Mouse (Mus musculus) embryonic facial prominence, embryonic 15.5 days (tissue): ENCODE data around the gene Gfm2. TPM values are rescaled to one million over a fixed set of nuclear protein-coding genes. Genes with fewer than 3 reads are reported as not detected.
"Not testable (repeated sequence)": the region's sequence is repeated elsewhere in the genome, so short reads cannot be mapped to it uniquely, and the experiment has no call there.

Experiments used
- ATAC-seq: fragments of 200-750 bp; cut with Nextera tagmentation; 2 replicates; pipeline ENCODE4 v1.8.0; 2017; ENCODE audit warnings: low read depth, moderate TSS enrichment; ENCODE audit not compliant: insufficient number of reproducible peaks, low FRiP score, low TSS enrichment
- H3K27ac ChIP-seq: fragments of 300-500 bp; sonication (generic); replicated peaks from 2 replicates; pipeline ENCODE4 v1.5.1; 2015; ENCODE audit warnings: mild to moderate bottlenecking, inconsistent platforms
- H3K27me3 ChIP-seq: fragments of 300-500 bp; sonication (generic); 2 replicates; pipeline ENCODE4 v1.6.1; 2015; ENCODE audit warnings: inconsistent platforms
- H3K36me3 ChIP-seq: fragments of 300-500 bp; sonication (generic); 2 replicates; pipeline ENCODE4 v1.6.1; 2015; ENCODE audit warnings: mild to moderate bottlenecking, inconsistent platforms
- H3K4me1 ChIP-seq: fragments of 300-500 bp; sonication (generic); 2 replicates; pipeline ENCODE4 v1.6.1; 2015; ENCODE audit warnings: inconsistent platforms
- H3K4me2 ChIP-seq: fragments of 300-500 bp; sonication (generic); replicated peaks from 2 replicates; pipeline ENCODE4 v1.6.1; 2015; ENCODE audit warnings: mild to moderate bottlenecking, inconsistent platforms
- H3K4me3 ChIP-seq: fragments of 300-500 bp; sonication (generic); replicated peaks from 2 replicates; pipeline ENCODE4 v1.5.1; 2015; ENCODE audit warnings: mild to moderate bottlenecking, inconsistent platforms
- H3K9ac ChIP-seq: fragments of 300-500 bp; sonication (generic); 2 replicates; pipeline ENCODE4 v1.6.1; 2015; ENCODE audit warnings: inconsistent platforms
- H3K9me3 ChIP-seq: fragments of 300-500 bp; sonication (generic); replicated peaks from 2 replicates; pipeline ENCODE4 v1.6.1; 2016; ENCODE audit warnings: inconsistent platforms
- WGBS: fragments of 180-500 bp; shearing (Covaris S2); methylation state at CpG from one replicate; pipeline ENCODE4 v1.1.7; 2015; 5-methylcytosine and 5-hydroxymethylcytosine counted together
- polyA plus RNA-seq: library from polyadenylated mRNA; unstranded; fragments of >200 nt; fragmentation: Nextera tagmentation; extraction: Ambion mirVana; gene quantifications from 2 replicates; pipeline ENCODE4 v1.2.1, GENCODE M21; 2015

The Gfm2 gene
- 25.3 and 26.2 TPM in 2 replicates for polyA plus RNA-seq

DNA sequence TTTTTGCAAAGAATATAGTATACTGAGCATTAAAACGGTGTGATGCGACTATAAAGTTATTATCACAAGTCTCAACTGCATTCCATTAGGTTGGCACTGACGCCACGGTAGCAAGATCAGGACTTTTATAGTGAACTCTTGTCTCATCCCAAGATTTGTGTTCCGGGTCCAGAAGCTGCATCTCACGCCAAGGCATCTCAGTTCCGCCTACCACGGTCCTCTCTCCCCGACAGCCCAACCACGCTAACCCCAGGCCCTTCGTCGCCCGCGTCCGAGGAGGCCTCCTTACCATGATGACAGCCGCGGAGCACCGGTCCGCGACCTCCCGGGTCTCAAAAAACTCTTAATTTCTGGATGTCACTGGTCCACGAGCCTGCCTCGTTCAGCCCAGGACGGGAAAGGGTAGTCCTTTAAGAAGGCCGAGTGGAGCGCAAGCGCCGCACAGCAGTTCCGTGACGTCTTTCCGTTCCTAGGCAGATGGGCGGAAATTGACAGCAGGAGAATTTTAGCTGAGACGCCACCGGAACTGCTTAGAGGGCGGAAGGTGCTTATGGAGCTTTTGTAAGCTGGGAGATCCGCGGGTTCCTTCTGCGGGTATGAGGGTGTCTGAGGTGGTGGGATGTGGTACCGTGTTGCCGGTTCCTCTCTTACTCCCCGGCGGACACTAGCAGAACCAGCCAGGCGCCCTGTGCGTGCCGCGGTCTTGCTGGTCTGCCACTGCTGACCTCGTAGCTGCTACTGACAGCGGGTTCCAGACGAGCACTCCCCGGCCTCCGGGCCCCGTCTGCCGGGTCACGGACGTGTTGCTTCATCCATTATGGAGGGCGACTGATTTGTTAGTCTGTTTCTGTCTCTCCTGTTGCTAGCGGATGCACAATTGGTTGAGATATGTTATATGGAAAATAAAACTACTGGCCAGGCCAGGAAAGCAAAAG is at the start of gene Gfm2, which contains the start of gene Nsa2:
Gene Gfm2, plus strand, starts transcription at position 472 of the 935 bp plus-strand sequence.
Gene Nsa2, minus strand, starts transcription at position 472 of the 935 bp plus-strand sequence.
- Histone ChIP-seq H3K4me3 (peak within 1 kb of the TSS; percentile 63), H3K27me3 (no peaks in the 10 kb centered on the region), H3K9me3 (no peaks in the 10 kb centered on the region), H3K27ac (peak within 1 kb of the TSS; percentile 75), H3K9ac (peak within 1 kb of the TSS; percentile 57), H3K4me1 (no peaks in the 10 kb centered on the region), H3K4me2 (peak within 1 kb of the TSS; percentile 57), H3K36me3 (peaks cover 16% of the 10 kb centered on the region)
- peak; percentile 93 for ATAC-seq
- under 1% methylated on average over 57 of the region's 57 CpGs for WGBS

DNA sequence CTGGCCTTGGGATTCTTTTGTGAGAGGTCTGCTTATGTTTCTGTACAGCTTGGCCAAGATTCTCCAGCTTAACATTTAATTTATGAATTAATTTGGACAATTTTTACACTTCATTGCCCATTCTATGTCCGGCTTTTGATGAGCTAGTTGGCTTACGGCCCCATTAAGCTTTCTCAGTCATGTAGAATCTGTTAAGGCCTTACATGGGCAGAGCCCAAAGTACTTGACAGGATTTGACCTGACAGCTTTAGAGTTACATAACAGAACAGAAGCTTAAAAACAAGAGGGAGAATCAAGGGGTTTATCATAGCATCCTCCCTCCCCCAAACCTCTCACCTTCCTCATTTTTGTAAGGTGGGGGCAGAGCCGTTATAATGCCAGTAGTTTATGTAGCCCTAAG is 49.6 kb upstream of the Gfm2 start:
- Histone ChIP-seq H3K4me2 (no peak overlapping the region), H3K36me3 (no peaks in the 10 kb centered on the region), H3K27ac (no peak overlapping the region), H3K9ac (no peak overlapping the region), H3K27me3 (no peaks in the 10 kb centered on the region), H3K9me3 (no peaks in the 10 kb centered on the region), H3K4me1 (no peaks in the 10 kb centered on the region), H3K4me3 (no peak overlapping the region)
- WGBS: 70% methylated on average over 3 of the region's 3 CpGs
- no peak for ATAC-seq

DNA sequence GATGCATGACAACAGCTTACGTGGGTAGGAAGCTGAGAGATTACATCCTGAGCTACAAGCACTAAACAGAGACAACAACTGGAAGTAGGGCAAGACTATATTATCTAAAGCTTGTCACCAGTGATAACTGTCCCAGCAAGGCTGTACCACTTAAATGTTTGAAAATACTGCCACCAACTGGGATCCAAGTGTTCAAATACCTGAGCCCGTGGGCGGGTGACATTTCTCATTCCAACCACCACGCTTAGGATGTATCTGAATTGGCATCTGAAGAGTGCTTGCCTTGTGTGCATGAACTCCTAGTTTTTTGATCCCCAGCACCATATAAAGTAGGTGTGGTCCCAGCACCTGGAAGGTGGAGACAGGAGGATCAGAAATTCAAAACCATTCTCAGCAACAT is 42.0 kb upstream of the Gfm2 start:
- Histone ChIP-seq H3K27ac (no peak overlapping the region), H3K36me3 (no peaks in the 10 kb centered on the region), H3K4me1 (no peaks in the 10 kb centered on the region), H3K9me3 (no peaks in the 10 kb centered on the region), H3K9ac (no peak overlapping the region), H3K4me3 (no peak overlapping the region), H3K27me3 (no peaks in the 10 kb centered on the region), H3K4me2 (no peak overlapping the region)
- ATAC-seq: no peak
- whole genome bisulfite sequencing: 82% methylated on average over 4 of the region's 4 CpGs

DNA sequence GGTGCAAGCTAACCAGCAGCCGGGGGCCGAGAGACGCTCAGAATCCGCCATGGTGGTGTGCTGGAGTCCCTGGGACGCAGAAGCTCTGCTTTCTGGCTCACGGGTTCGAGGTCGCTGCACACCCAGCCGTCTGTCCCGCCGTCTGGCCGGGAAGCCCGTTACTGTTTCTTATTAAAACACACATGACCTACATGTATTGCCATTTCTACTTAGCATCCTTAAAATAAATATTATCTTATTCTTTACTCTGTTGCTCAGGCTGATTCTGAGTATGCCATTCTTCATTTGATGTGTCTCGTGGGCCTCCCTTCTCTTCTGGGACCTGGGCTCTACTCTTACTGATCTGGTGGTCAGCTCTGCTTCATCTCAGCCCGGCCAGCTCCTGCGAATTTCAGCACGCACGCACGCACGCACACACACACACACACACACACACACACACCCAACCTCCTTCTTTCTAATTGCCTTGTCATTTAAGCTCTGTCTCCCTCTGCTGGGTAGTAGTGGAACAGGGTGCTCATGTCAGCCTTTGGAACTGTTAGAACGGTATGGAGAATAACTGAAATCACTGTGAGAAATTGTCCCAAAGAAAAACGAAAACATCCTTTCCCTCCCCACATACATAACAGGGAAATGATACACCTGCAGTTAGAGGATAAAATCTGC is 38.4 kb upstream of the Gfm2 start, which contains the start of gene Gm6169:
Gene Gm6169, minus strand, starts transcription at position 51 of the 666 bp plus-strand sequence.
- no peaks in the 10 kb centered on the region for H3K27me3 ChIP-seq
- no peak within 1 kb of the TSS for H3K4me3 ChIP-seq
- no peak within 1 kb of the TSS for H3K9ac ChIP-seq
- no peak within 1 kb of the TSS for H3K4me2 ChIP-seq
- 73% methylated on average over 22 of the region's 22 CpGs for WGBS
- no peaks in the 10 kb centered on the region for H3K4me1 ChIP-seq
- ATAC-seq: no peak
- H3K27ac ChIP-seq: no peak within 1 kb of the TSS
- H3K9me3 ChIP-seq: no peaks in the 10 kb centered on the region
- H3K36me3 ChIP-seq: no peaks in the 10 kb centered on the region

DNA sequence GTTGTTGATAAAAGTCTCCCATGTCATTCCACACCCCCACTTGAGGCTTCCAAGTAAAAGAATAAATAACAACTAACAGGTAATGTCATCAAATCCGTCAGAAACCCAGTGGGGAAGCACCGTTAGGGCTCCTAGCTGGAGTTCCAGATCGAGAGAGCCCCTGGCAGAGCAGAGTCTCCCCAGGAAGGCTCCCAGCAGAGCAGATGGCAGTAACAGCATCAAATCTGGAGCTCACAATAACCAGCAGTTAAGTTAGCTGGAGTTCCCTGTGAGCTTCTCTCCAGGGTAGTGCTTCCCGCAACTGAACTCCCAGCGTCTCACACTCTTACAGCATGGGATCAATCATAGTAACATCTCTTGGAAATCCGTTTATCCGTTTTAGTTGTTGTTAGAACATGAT is 32.7 kb upstream of the Gfm2 start:
- no peaks in the 10 kb centered on the region for H3K27me3 ChIP-seq
- no peaks in the 10 kb centered on the region for H3K9me3 ChIP-seq
- H3K4me3 ChIP-seq: no peak overlapping the region
- no peak overlapping the region for H3K4me2 ChIP-seq
- no peak for ATAC-seq
- WGBS: 71% methylated on average over 7 of the region's 7 CpGs
- no peak overlapping the region for H3K9ac ChIP-seq
- no peak overlapping the region for H3K27ac ChIP-seq
- H3K36me3 ChIP-seq: no peaks in the 10 kb centered on the region
- no peaks in the 10 kb centered on the region for H3K4me1 ChIP-seq

DNA sequence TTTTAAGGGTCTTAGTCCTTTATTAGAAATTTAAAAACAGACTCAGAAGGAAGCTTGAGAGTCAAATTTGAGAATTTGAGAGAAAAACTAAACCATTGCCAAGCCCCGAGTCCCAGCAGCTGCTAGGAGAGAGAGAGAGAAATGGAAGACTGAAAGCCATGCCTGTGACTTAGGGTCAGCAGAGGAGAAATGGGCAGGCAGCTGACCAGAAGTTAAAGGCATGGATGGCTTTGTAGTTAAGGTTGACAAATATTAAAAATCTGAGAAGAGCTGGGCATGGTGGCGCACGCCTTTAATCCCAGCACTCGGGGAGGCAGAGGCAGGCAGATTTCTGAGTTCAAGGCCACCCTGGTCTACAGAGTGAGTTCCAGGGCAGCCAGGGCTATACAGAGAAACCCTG is 30.0 kb upstream of the Gfm2 start:
- H3K36me3 ChIP-seq, H3K27me3 ChIP-seq, H3K4me2 ChIP-seq, H3K27ac ChIP-seq, H3K4me3 ChIP-seq, H3K9me3 ChIP-seq, H3K9ac ChIP-seq, H3K4me1 ChIP-seq, ATAC-seq: not testable (repeated sequence)
- 93% methylated on average over 4 of the region's 4 CpGs for WGBS

DNA sequence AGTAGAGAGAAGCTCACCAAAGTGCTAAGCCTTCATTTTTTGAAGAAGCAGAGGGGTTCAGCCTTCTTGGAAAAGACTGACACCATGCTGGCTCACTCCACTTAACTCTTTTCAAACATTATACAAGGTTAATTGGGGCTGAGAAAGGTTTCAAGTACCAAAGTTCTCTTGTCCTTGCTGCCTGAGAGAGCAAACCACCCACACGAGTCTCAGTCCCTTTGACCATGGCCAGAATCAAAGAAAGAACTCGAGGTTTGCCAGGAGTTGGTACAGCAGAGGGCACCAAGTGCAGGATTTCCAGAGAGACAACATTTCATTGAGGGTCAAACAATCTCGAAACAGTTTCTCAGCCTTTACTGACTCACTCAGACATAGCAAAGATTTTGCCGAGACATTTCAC is 28.7 kb upstream of the Gfm2 start:
- whole genome bisulfite sequencing: 78% methylated on average over 4 of the region's 4 CpGs
- Histone ChIP-seq H3K4me2 (no peak overlapping the region), H3K27me3 (no peaks in the 10 kb centered on the region), H3K9me3 (no peaks in the 10 kb centered on the region), H3K36me3 (no peaks in the 10 kb centered on the region), H3K4me3 (no peak overlapping the region), H3K27ac (no peak overlapping the region), H3K4me1 (no peaks in the 10 kb centered on the region), H3K9ac (no peak overlapping the region)
- no peak for ATAC-seq

DNA sequence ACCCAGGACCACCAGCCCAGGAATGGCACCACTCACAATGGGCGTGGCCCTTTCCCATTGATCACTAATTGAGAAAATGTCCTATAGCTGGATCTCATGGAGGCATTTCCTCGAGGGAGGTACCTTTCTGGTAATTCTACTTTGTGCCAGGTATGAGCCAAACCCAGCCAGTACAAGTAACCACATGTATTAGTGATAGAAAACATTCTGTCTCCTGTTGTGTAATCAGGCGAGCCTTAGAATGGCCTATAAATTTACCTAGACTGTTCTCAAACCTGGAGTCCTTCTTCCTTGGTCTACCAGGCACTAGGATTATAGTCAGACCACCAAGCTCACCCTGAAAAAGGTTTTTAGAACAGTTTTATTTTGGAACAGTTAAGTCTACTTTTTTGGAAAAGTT is 16.4 kb upstream of the Gfm2 start:
- Histone ChIP-seq H3K27me3 (no peaks in the 10 kb centered on the region), H3K9me3 (no peaks in the 10 kb centered on the region), H3K4me1 (no peaks in the 10 kb centered on the region), H3K9ac (no peak overlapping the region), H3K27ac (no peak overlapping the region), H3K36me3 (no peaks in the 10 kb centered on the region), H3K4me3 (no peak overlapping the region), H3K4me2 (no peak overlapping the region)
- ATAC-seq: no peak
- WGBS: 66% methylated on average over 3 of the region's 3 CpGs

DNA sequence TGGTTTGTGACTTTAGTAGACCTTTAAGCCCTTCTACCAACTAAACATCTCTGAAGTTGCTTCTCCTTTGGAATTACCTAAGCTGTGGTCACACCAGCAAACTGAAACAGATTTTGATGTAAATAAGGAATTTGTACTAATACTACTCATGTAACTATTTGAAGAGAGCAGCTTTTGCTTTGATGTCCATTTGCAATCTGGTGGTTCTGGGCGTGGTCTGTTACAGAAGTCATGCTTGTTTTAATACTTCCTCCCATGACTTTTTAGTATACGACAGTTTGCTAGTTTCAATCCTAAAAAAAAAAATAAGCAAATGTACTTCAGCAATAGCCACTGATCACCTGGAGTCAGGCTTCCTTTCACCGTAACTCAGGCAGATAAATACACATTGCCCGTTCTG is 8.1 kb upstream of the Gfm2 start:
- not testable (repeated sequence) for ATAC-seq, H3K27ac ChIP-seq, H3K4me1 ChIP-seq, H3K9me3 ChIP-seq, H3K4me2 ChIP-seq, H3K4me3 ChIP-seq, H3K27me3 ChIP-seq, H3K9ac ChIP-seq
- H3K36me3 ChIP-seq: peaks cover 20% of the 10 kb centered on the region
- whole genome bisulfite sequencing: 88% methylated on average over 4 of the region's 4 CpGs

DNA sequence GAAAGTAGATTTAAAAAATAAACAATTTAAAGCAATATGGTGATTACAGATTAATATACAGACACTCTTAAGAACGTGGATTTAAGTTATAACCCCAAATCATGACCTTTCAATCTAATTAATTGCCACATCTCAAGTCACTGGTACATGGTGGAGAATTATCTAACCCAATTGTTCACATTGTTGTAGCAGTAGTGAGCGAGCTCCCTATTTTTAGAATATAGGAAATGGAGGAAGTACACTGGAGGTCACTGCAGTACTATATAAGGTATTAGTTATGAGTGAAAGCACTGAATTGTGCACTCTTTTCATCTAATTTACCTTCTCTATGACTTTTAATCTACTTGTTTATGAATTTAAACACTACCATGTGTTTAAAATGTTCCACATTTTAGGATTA is 7.3 kb upstream of the Gfm2 start:
- ATAC-seq, H3K9ac ChIP-seq, H3K4me1 ChIP-seq, H3K9me3 ChIP-seq, H3K27ac ChIP-seq, H3K4me3 ChIP-seq, H3K4me2 ChIP-seq, H3K27me3 ChIP-seq: not testable (repeated sequence)
- no CpG with 5 or more reads among the region's 2 CpGs for WGBS
- peaks cover 23% of the 10 kb centered on the region for H3K36me3 ChIP-seq

DNA sequence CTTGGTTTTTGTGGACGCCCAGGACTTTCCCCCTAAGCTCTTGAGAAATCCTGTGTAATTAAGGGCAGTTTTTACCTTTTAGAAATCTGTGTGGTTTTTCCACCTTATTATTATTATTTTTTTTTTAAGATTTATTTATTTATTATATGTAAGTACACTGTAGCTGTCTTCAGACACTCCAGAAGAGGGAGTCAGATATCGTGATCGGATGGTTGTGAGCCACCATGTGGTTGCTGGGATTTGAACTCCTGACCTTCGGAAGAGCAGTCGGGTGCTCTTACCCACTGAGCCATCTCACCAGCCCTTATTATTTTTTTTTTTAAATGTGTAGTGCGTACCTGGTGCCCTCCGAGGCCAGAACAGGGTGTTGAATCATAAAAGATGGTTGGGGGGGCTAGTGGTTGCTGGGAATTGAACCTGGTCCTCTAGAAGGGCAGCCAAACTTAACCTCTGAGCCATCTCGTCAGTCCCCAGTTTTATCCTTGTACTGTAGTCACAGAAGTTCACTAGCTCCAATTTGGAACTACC is 731 bp downstream of the Gfm2 start:
- Histone ChIP-seq H3K36me3 (peaks cover 19% of the 10 kb centered on the region), H3K27ac (peak overlapping the region; percentile 75; the same call in 1 of the 2 replicates), H3K9ac (peak overlapping the region; percentile 57), H3K4me2 (peak overlapping the region; percentile 48), H3K4me3 (peak overlapping the region; percentile 63)
- H3K9me3 ChIP-seq, ATAC-seq, H3K4me1 ChIP-seq, H3K27me3 ChIP-seq: not testable (repeated sequence)
- 29% methylated on average over 8 of the region's 8 CpGs for WGBS
